Mouse (Mus musculus) left cerebral cortex, postnatal 36 days (tissue): ENCODE results near the gene Dstn. TPM values are rescaled to one million over a fixed set of nuclear protein-coding genes. Genes with fewer than 3 reads are reported as not detected.

ENCODE experiments used
- DNase-seq, 2 experiments: peaks; one replicate each; pipeline ENCODE4 v3.0.0; 2021 to 2022; ENCODE audit warnings: low spot score in 2 of 2, mixed read lengths in 1 of 2
- intact Hi-C: fragments of 180-260 bp; cut with DNase I; formaldehyde crosslinking; loops from one replicate; pipeline ENCODE4 v1.15.1; 2025
- total RNA-seq, 2 experiments: library from RNA; stranded (reverse); gene quantifications; 2 replicates each; pipeline ENCODE4 v1.2.3; 2021

The Dstn gene
- 100 to 1,000 TPM; 161 to 182 TPM for total RNA-seq

DNA sequence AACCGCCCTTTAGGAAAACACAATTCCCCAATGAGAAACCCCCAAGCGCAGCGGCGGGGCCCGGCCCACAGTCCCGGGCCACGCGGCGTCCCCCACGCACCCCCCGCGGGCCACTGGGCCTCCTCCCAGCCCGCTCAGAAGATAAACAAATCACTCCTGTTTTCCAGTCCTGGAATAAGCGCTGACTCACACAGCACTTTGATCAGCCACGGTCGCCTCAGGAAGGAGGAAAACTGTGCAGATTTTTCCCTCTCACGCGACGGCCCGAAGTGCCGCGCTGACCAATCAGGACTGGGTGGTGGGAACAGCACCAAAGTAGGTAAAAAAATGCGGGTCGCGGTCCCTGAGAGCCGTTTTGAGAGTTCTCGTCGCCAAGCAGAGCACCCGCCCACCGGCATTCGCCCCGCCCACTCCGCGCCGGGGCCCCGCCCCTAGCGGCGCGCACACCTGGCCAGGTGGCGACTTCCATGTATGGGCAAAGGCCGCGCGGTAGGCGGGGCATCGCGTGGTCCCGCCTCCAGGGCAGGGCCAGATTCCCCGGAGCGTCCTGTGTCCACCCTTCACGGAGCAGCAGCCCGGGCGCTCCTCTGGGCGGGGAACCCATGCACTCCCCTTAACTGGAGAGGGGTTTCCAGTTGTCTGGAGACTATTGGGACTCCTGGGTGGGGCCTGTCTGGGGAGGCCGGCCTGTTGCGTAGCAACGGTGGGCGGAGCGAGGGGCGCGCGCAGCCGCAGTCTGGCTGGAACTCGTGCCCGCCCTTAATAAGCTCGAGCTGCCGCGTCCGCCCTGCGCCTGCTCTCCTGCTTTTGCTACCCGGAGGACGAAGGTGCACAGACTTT lies at the start of gene Dstn:
Dstn (plus strand) TSS at position 561 of the 840 bp plus-strand sequence.
- intact Hi-C loops: loop anchor here (1.0 kb wide), 1 partner anchor 355 kb away; the partner anchor contains the start of genes Mgme1 and Snx5
- peak; percentile 94 to 95 for DNase-seq

DNA sequence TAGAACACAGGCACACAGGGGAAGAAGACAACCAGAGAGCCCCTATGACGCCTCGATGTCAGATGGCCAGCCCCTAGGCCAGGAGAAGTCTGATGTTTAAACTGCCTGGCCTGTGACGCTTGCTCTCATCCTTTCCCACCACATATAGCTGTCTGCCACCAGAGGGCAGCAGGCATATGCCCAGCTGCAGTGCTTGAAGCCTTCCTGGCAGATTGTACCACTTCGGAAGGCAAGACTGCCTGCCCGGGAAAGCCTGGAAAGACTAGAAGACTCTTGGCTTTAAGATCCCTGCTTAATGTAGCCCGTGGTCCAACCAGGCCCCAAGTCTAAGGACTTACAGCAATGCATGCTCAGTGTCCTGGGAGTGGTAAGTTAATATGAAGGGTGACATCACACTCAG lies 47.8 kb upstream of the Dstn start:
- intact Hi-C loops: loop anchor here (2.0 to 10.0 kb wide), 3 partner anchors 115 to 587 kb away; no protein-coding TSS in a partner anchor
- peak; percentile 67 to 78 for DNase-seq

GRCm38 (mm10) chr2:143870936-143871688 lies 44.0 kb upstream of the Dstn start:
- DNase-seq: no peak
- intact Hi-C loops: loop anchor here (2.0 kb wide), 1 partner anchor 346 kb away; no protein-coding TSS in a partner anchor

DNA sequence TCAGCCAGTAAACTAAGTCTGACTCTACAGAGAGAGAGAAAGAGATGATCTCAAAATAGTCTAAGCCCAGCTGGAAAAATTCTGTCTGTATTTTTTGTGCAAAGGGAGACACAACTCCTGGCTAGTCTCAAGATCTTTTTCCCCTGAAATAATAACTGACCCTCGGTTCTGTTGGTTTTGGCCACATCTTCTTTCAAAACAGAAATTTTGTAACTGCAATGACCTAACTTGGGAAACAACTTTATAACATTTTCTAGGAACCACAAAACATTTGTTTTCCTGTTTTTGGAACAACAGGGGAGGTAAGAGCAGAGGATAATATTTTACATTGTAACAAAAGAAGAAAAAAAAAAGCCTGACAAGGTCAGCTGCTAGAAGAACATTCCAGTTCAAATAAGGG lies 39.1 kb upstream of the Dstn start:
- no peak for DNase-seq
- intact Hi-C loops: no loop called here

- DNase-seq: no peak
- intact Hi-C loops: no loop called here
These were observed 38.0 kb upstream of the Dstn start for GRCm38 (mm10) chr2:143876929-143877632.

DNA sequence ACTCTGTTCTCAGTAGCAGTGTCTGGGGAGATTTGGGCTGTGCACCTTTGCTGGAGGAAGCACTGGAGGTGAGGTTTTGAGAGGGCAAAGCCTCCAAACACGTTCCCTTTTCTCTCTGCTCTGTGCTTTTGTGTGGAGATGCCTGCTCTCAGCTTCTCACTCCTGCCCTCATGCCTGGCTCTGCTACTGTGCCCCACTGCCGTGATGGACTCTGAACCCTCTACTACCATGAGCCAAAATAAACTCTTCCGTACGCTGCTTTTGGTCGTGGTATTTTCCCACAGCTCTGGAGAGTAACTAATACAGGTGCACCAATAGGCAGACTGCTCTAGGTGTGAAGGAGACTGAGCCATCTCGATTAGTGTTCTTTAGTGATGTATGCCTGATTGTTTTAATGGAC lies 35.8 kb upstream of the Dstn start:
- intact Hi-C loops: no loop called here
- no peak for DNase-seq

DNA sequence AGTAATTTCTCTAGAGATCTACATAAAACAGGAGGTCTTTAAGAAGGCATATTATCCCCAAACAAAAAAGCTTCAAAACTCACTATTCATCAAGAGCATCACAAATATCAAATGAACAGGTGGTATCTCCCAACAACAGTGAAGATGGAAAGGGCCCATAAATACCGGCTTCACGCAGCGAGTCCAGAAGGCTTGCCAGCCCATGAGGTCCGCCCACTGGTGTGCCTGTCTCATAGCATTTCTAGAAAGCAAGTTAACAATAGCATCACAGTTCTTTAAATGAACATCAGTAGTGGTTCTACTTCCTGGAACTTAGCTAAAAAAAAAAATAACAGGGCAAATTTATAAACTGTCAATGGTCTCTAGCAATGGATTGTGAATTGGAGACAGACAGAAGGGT lies 33.1 kb upstream of the Dstn start:
- DNase-seq: peak; percentile 43 to 46
- intact Hi-C loops: no loop called here

DNA sequence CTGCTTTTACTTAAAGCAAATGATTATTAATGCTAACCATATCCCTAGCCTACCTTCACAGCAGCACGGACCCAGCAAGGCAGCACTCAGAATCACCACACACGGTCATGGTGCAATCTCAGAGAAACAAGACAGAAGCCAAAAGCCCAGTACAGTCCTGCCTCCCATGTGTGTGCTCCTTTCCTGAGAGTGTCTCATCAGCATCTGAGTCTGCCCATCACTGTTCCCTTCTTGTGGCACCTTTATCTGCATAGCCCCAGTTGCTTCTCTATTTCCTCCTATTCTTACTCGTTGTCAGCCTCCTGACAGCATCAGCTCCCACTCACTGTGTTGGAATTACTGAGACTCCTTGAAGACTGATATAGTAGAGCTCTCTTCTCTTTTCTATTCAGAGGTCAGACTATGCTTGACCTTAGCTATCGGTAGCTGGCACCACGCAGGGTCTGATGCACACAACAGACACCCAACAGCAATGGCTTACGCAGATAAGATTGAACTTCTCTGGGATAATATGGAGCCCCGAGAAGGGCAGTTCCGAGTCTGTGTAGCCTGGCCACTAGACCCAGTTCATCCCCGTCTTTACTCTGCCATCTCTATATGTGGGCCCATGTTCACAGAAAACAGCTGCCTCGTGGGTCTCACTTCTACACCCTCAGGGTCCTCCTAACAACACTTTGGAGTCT lies 32.4 kb upstream of the Dstn start:
- DNase-seq: no peak

GRCm38 (mm10) chr2:143889131-143889859 lies 25.8 kb upstream of the Dstn start:
- no peak for DNase-seq
- intact Hi-C loops: no loop called here

More for the DNA sequence above, 32.4 kb upstream of the Dstn start:
- intact Hi-C loops: no loop called here

DNA sequence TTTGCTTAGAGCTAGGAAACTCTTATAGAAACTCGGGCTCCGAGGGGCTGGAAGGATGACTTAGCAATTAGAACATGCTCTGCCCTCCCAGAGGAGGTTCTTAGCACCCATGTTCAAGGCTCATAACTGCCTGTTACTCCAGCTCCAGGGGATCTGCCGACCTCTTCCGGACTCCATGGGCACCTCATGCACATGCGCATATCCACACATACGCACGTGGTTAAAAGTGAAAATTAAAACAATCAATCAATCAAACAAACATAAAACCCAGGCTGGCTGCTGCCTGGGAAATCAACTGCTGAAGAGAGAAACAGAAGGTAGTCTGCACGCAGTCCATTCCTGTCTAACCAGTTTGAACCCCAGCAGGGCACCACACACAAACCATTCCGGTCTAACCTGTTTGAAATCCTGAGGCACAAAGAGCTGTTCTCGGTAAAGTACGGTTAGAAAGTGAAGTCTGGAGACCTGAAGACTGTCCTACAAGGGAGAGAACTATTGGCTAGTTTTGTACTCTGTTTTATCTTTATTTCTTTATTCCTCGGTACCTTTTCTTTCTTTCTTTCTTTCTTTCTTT lies 25.2 kb upstream of the Dstn start:
- no peak for DNase-seq
- intact Hi-C loops: no loop called here

DNA sequence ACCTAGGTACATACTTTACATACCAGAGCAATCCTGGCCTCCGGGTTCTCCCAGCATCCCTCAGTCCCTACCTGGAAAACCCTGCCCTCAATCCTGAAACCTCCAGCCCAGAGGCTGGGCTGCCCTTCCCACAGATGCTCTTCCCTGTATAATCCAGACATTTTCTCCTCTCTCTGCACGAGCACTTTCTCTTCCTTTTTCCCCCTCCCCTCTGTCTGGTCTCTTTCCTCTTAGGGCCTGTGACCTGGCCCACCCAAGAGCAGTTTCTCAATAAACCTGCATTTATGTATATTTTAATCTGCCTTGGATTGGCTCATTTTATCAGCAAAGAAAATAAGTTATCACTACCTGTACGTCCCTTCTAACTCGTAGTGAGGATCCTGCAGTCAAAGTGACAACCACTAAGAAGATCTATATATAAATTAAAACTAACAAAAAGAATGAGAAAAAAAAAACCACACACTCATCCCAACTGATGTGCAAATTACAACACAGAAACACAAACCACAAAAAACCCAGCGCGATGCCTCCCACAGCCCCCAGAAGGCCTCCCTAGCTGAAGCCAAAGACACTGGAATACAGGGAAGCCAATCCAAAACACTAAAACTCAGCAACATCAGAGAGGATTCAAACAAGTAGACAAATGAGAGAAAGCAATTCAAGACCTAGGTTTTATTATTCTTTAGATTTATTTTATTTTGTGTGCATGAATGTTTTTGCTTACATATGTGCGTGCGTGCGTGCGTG lies 23.6 kb upstream of the Dstn start:
- intact Hi-C loops: no loop called here

GRCm38 (mm10) chr2:143899470-143900220 lies 15.5 kb upstream of the Dstn start:
- intact Hi-C loops: no loop called here
- DNase-seq: no peak

More for the DNA sequence above, 23.6 kb upstream of the Dstn start:
- no peak for DNase-seq

GRCm38 (mm10) chr2:143900821-143901351 lies 14.2 kb upstream of the Dstn start:
- intact Hi-C loops: no loop called here
- no peak for DNase-seq

DNA sequence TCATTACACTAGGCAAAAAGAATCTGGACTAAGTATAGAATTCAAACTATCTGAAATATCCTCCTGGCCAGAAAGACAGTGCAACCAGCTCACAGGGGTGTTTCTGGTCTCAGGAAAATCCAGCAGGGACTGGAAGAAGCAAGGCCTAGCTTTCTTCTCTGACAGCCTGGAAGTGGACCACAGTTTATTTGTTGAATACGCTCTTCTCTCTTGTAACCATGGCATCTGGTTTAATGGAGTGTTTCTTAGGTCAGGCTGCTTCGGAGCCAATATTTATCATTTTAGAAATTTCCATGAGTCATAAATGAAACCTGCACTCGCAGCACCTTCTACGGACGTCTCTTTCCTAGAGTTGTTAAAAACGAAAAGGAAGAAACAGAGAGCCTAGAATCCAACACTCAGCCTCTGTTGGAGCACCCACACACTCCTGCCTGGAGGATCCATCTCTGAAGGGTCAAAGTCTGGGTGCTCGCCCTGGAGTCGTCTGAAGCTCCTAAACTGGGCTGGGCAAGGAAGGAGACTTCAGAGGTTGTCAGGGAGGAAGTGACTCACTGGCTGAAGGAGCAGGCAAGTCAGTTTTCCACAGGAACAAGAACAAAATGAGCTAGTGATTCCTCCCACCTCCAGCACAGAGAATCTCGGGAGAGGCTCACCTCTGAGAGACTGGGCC lies 11.6 kb upstream of the Dstn start:
- intact Hi-C loops: no loop called here
- DNase-seq: no peak

GRCm38 (mm10) chr2:143904896-143905295 lies 10.2 kb upstream of the Dstn start:
- intact Hi-C loops: no loop called here
- no peak for DNase-seq

DNA sequence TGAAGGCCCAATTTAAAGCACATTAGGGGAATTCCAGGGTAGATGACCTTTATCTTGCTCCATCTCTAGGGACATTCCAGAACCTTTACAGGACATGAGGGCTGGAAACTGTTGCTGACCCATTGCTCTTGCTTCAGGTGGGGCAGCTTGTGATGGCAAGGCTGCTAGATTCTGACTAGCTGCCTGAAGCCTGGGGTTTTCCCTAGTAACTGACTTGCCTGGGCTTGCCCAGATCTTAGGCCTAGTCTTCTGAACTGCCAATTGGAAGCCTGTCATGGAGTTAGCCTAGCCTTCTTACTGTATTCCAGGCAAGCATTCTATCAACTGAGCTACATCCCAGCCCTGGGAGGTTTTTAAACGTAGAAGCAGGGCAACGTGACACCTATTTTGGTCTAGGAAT lies 5.9 kb upstream of the Dstn start:
- DNase-seq: no peak

More for the DNA sequence above, 5.9 kb upstream of the Dstn start:
- intact Hi-C loops: no loop called here
